11 mouse cellular contexts compared by ENCODE assay signal in the genomic region with DNA sequence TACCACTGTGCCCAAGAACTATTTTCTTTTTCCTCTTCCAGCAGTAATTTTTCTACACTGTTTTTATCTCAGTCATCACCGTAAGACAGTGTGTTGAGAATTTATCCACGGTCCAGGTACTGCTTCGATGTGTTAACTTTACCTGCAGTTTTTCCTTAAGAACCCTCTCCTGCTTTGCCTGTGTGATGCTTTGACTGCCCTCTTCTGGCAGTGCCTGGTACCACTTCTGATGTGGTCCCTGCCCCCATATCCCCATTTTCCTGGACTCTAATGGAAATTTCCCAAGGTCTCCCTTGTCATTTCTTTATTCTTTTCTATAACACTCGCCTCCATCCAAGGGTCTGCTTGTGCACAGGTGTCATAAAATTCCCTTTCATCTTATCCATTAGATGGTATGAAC. TPM values are rescaled to one million over a fixed set of nuclear protein-coding genes. Genes with fewer than 3 reads are reported as not detected.
DNase-seq lines count a peak whose midpoint lies in the region; ATAC-seq and TF ChIP-seq lines count a peak whose summit lies in the region.
"Had no signal": no experiment of that assay in that cellular context is flagged by ENCODE, and none has a peak within 500 bp of the region (broad histone marks: within the 10 kb centered on the region; RNA-seq: fewer than 3 reads in every experiment).

No protein-coding gene starts in this region.

- H3K27me3 ChIP-seq in intestine, embryonic 14.5 days (replicated peaks; ENCODE audit: control insufficient read depth, insufficient read depth, low read length) = no peaks in the 10 kb centered on the region
- H3K27me3 ChIP-seq in intestine, embryonic 16.5 days (replicated peaks; ENCODE audit: control insufficient read depth, insufficient read depth, low read length) = no peaks in the 10 kb centered on the region
- no peaks in the 10 kb centered on the region for H3K27me3 ChIP-seq in CH12.LX (replicated peaks)
- H3K27me3 ChIP-seq in embryonic facial prominence, embryonic 11.5 days (ENCODE audit: control insufficient read depth, insufficient read depth, low read length) = no peaks in the 10 kb centered on the region
- H3K27me3 ChIP-seq in neural tube, embryonic 11.5 days (ENCODE audit: control insufficient read depth, insufficient read depth, low read length) = no peaks in the 10 kb centered on the region
- no peaks in the 10 kb centered on the region for H3K27me3 ChIP-seq in hindbrain, embryonic 14.5 days (ENCODE audit: control insufficient read depth, insufficient read depth, low read length)
- H3K27me3 ChIP-seq: embryonic facial prominence, embryonic 15.5 days; limb, embryonic 15.5 days; stomach, embryonic 15.5 days had no signal

- H3K9me3 ChIP-seq in intestine, embryonic 14.5 days (ENCODE audit: control insufficient read depth, low read length) = no peaks in the 10 kb centered on the region
- H3K9me3 ChIP-seq in intestine, embryonic 16.5 days (ENCODE audit: control insufficient read depth, low read length) = no peaks in the 10 kb centered on the region
- no peaks in the 10 kb centered on the region for H3K9me3 ChIP-seq in CH12.LX (replicated peaks; ENCODE audit: low read length)
- no peaks in the 10 kb centered on the region for H3K9me3 ChIP-seq in embryonic facial prominence, embryonic 11.5 days (replicated peaks; ENCODE audit: control insufficient read depth, low read length)
- no peaks in the 10 kb centered on the region for H3K9me3 ChIP-seq in neural tube, embryonic 11.5 days (ENCODE audit: control insufficient read depth, low read length)
- no peaks in the 10 kb centered on the region for H3K9me3 ChIP-seq in hindbrain, embryonic 14.5 days (ENCODE audit: control insufficient read depth, low read length)
- H3K9me3 ChIP-seq: embryonic facial prominence, embryonic 15.5 days; limb, embryonic 15.5 days; stomach, embryonic 15.5 days had no signal

- no peak overlapping the region for H3K27ac ChIP-seq in intestine, embryonic 14.5 days (ENCODE audit: low read depth)
- no peak overlapping the region for H3K27ac ChIP-seq in intestine, embryonic 16.5 days (ENCODE audit: low read length)
- H3K27ac ChIP-seq in CH12.LX (ENCODE audit: insufficient read depth, low read depth) = no peak overlapping the region
- H3K27ac ChIP-seq in embryonic facial prominence, embryonic 11.5 days (replicated peaks; ENCODE audit: low read depth, low read length) = no peak overlapping the region
- no peak overlapping the region for H3K27ac ChIP-seq in neural tube, embryonic 11.5 days (ENCODE audit: low read depth, low read length)
- no peak overlapping the region for H3K27ac ChIP-seq in hindbrain, embryonic 14.5 days
- H3K27ac ChIP-seq: embryonic facial prominence, embryonic 15.5 days; limb, embryonic 15.5 days; stomach, embryonic 15.5 days had no signal

- TF ChIP-seq EP300 in CH12.LX (IDR thresholded peaks at IDR 0.05; ENCODE audit: low read length) = no peak

- peaks cover 7% of the 10 kb centered on the region for H3K4me1 ChIP-seq in intestine, embryonic 14.5 days (replicated peaks; ENCODE audit: control insufficient read depth, insufficient read depth, low read length)
- peaks cover 8% of the 10 kb centered on the region for H3K4me1 ChIP-seq in intestine, embryonic 16.5 days (ENCODE audit: control insufficient read depth, insufficient read depth, low read length)
- H3K4me1 ChIP-seq in CH12.LX (ENCODE audit: control insufficient read depth in 1 of 2, insufficient read depth in 2 of 2) = peaks cover 6 to 19% of the 10 kb centered on the region in 2 experiments
- H3K4me1 ChIP-seq in embryonic facial prominence, embryonic 11.5 days (ENCODE audit: control insufficient read depth, insufficient read depth, low read length) = peaks cover 2% of the 10 kb centered on the region; the same call in 1 of the 2 replicates
- peaks cover 6% of the 10 kb centered on the region for H3K4me1 ChIP-seq in neural tube, embryonic 11.5 days (ENCODE audit: control insufficient read depth, insufficient read depth, low read length)
- peaks cover 5% of the 10 kb centered on the region for H3K4me1 ChIP-seq in hindbrain, embryonic 14.5 days (replicated peaks; ENCODE audit: control insufficient read depth, insufficient read depth, low read length)

- H3K36me3 ChIP-seq in intestine, embryonic 14.5 days (ENCODE audit: control insufficient read depth, insufficient read depth, low read length) = no peaks in the 10 kb centered on the region
- no peaks in the 10 kb centered on the region for H3K36me3 ChIP-seq in intestine, embryonic 16.5 days (ENCODE audit: control insufficient read depth, insufficient read depth, low read length)
- H3K36me3 ChIP-seq in CH12.LX (replicated peaks in 1 of 2; ENCODE audit: control insufficient read depth in 1 of 2, insufficient read depth in 1 of 2, low read length in 1 of 2) = no peaks in the 10 kb centered on the region
- H3K36me3 ChIP-seq in embryonic facial prominence, embryonic 11.5 days (replicated peaks; ENCODE audit: control insufficient read depth, insufficient read depth, low read depth, low read length) = no peaks in the 10 kb centered on the region
- no peaks in the 10 kb centered on the region for H3K36me3 ChIP-seq in neural tube, embryonic 11.5 days (ENCODE audit: control insufficient read depth, insufficient read depth, low read length)
- H3K36me3 ChIP-seq in hindbrain, embryonic 14.5 days (replicated peaks; ENCODE audit: control insufficient read depth, insufficient read depth) = no peaks in the 10 kb centered on the region
- H3K36me3 ChIP-seq: embryonic facial prominence, embryonic 15.5 days; limb, embryonic 15.5 days; stomach, embryonic 15.5 days had no signal

- WGBS in intestine, embryonic 14.5 days = 45% methylated on average over 4 of the region's 4 CpGs
- 46% methylated on average over 4 of the region's 4 CpGs for WGBS in intestine, embryonic 16.5 days
- 47% methylated on average over 4 of the region's 4 CpGs for WGBS in embryonic facial prominence, embryonic 11.5 days
- WGBS in neural tube, embryonic 11.5 days = 52% methylated on average over 4 of the region's 4 CpGs
- WGBS in hindbrain, embryonic 14.5 days = 47% methylated on average over 4 of the region's 4 CpGs

- in situ Hi-C loops in CH12.LX (cut with MboI; ENCODE audit: low pct_ligation_motif_present, low pct_unique_long_range_greater_than_20kb, low sequenced_read_pairs) = no loop called here

- TF ChIP-seq POLR2A in CH12.LX (IDR thresholded peaks at IDR 0.05; ENCODE audit: low read depth, low read length) = no peak

- no peak for ATAC-seq in intestine, embryonic 14.5 days (replicated peaks; ENCODE audit: low FRiP score, low TSS enrichment, low read depth)
- no peak for ATAC-seq in intestine, embryonic 16.5 days
- ATAC-seq in embryonic facial prominence, embryonic 11.5 days (replicated peaks; ENCODE audit: insufficient number of reproducible peaks, low FRiP score, low TSS enrichment, low read depth) = no peak
- ATAC-seq in neural tube, embryonic 11.5 days (ENCODE audit: insufficient read depth, low FRiP score, low TSS enrichment) = no peak
- no peak for ATAC-seq in hindbrain, embryonic 14.5 days (ENCODE audit: low FRiP score)

- TF ChIP-seq CTCF in CH12.LX (conservative IDR thresholded peaks at IDR 0.05 in 1 of 2, IDR thresholded peaks at IDR 0.05 in 1 of 2; ENCODE audit: low read depth in 2 of 2, low read length in 2 of 2) = peak; percentile 79 to 86

- H3K9ac ChIP-seq in intestine, embryonic 14.5 days (ENCODE audit: low read length) = no peak overlapping the region
- no peak overlapping the region for H3K9ac ChIP-seq in intestine, embryonic 16.5 days (ENCODE audit: low read depth, low read length)
- no peak overlapping the region for H3K9ac ChIP-seq in CH12.LX (ENCODE audit: insufficient read depth, low read depth)
- H3K9ac ChIP-seq in embryonic facial prominence, embryonic 11.5 days (replicated peaks; ENCODE audit: low read length) = no peak overlapping the region
- no peak overlapping the region for H3K9ac ChIP-seq in neural tube, embryonic 11.5 days (ENCODE audit: low read length)
- no peak overlapping the region for H3K9ac ChIP-seq in hindbrain, embryonic 14.5 days
- H3K9ac ChIP-seq: embryonic facial prominence, embryonic 15.5 days; limb, embryonic 15.5 days; stomach, embryonic 15.5 days had no signal

- dilution Hi-C loops in CH12.LX (cut with MboI; ENCODE audit: extremely low pct_ligation_motif_present, extremely low pct_unique_long_range_greater_than_20kb, low sequenced_read_pairs) = no loop called here

- H3K4me3 ChIP-seq in intestine, embryonic 14.5 days (ENCODE audit: low read depth, low read length) = no peak overlapping the region
- H3K4me3 ChIP-seq in intestine, embryonic 16.5 days (ENCODE audit: low read length) = no peak overlapping the region
- no peak overlapping the region for H3K4me3 ChIP-seq in CH12.LX (replicated peaks in 1 of 3; ENCODE audit: low read depth in 2 of 3, low read length in 2 of 3, poor library complexity in 1 of 3)
- no peak overlapping the region for H3K4me3 ChIP-seq in embryonic facial prominence, embryonic 11.5 days (ENCODE audit: low read depth, low read length)
- no peak overlapping the region for H3K4me3 ChIP-seq in neural tube, embryonic 11.5 days (ENCODE audit: low read depth, low read length)
- no peak overlapping the region for H3K4me3 ChIP-seq in hindbrain, embryonic 14.5 days (replicated peaks; ENCODE audit: low read length)
- H3K4me3 ChIP-seq: embryonic facial prominence, embryonic 15.5 days; limb, embryonic 15.5 days; stomach, embryonic 15.5 days had no signal

- TF ChIP-seq RAD21 in CH12.LX (IDR thresholded peaks at IDR 0.05; ENCODE audit: low read depth, low read length) = peak; percentile 58

- H3K4me2 ChIP-seq in intestine, embryonic 14.5 days (ENCODE audit: low read length) = no peak overlapping the region
- no peak overlapping the region for H3K4me2 ChIP-seq in intestine, embryonic 16.5 days (ENCODE audit: low read depth, low read length)
- no peak overlapping the region for H3K4me2 ChIP-seq in CH12.LX (ENCODE audit: insufficient read depth, low read depth, poor library complexity, severe bottlenecking)
- no peak overlapping the region for H3K4me2 ChIP-seq in embryonic facial prominence, embryonic 11.5 days (ENCODE audit: low read depth, low read length)
- no peak overlapping the region for H3K4me2 ChIP-seq in neural tube, embryonic 11.5 days (ENCODE audit: low read depth)
- H3K4me2 ChIP-seq in hindbrain, embryonic 14.5 days (replicated peaks) = no peak overlapping the region
- H3K4me2 ChIP-seq: embryonic facial prominence, embryonic 15.5 days; limb, embryonic 15.5 days; stomach, embryonic 15.5 days had no signal

- peaks cover 11% of the 10 kb centered on the region for H3K79me2 ChIP-seq in CH12.LX (replicated peaks; ENCODE audit: control insufficient read depth, extremely low read depth, insufficient read depth, poor library complexity, severe bottlenecking)

- peak; percentile 80 for DNase-seq in intestine, embryonic 14.5 days (ENCODE audit: low spot score)
- DNase-seq in CH12.LX (ENCODE audit: extremely low read depth) = peak; percentile 57
- peak; percentile 71 for DNase-seq in adrenal gland, postnatal 10 days
- peak; percentile 47 for DNase-seq in embryonic facial prominence, embryonic 11.5 days (ENCODE audit: low spot score)
- DNase-seq in layer of hippocampus, adult 9-10 months (ENCODE audit: low spot score) = peak; percentile 37
- peak; percentile 45 for DNase-seq in neural tube, embryonic 11.5 days (ENCODE audit: low spot score)
- DNase-seq in hindbrain, embryonic 14.5 days (ENCODE audit: low spot score) = no peak

RNA-seq across cellular contexts. Expression of a gene that starts 3.3 kb away (rescaled TPM):
- 93.4 and 95.3 TPM in 2 replicates for polyA plus RNA-seq in intestine, embryonic 14.5 days (2014; fragmentation: Nextera tagmentation; extraction: Ambion mirVana)
- polyA plus RNA-seq in intestine, embryonic 16.5 days (2015; fragmentation: Nextera tagmentation; extraction: Ambion mirVana) = 77.9 and 89.1 TPM in 2 replicates
- total RNA-seq in CH12.LX (2012; rRNA removed) = 52.0 and 58.4 TPM in 2 replicates
- total RNA-seq in CH12.LX (2014; rRNA removed) = 112 and 115 TPM in 2 replicates
- polyA plus RNA-seq in CH12.LX (2012; ENCODE audit: insufficient read length, low read depth) = 171 and 189 TPM in 2 replicates
- 100 to 1,000 TPM; 271 to 286 TPM for total RNA-seq in adrenal gland, postnatal 10 days (2021)
- 87.9 and 88.3 TPM in 2 replicates for polyA plus RNA-seq in embryonic facial prominence, embryonic 11.5 days (2014; fragmentation: Nextera tagmentation; extraction: Ambion mirVana)
- 117 and 123 TPM in 2 replicates for polyA plus RNA-seq in neural tube, embryonic 11.5 days (2014; fragmentation: Nextera tagmentation; extraction: Ambion mirVana)
- polyA plus RNA-seq in hindbrain, embryonic 14.5 days (2014; fragmentation: Nextera tagmentation; extraction: Ambion mirVana) = 134 and 138 TPM in 2 replicates

RNA-seq across cellular contexts. Expression of a gene that starts 37.3 kb away (rescaled TPM):
- 4.9 and 5.9 TPM in 2 replicates for polyA plus RNA-seq in intestine, embryonic 14.5 days (2014; fragmentation: Nextera tagmentation; extraction: Ambion mirVana)
- polyA plus RNA-seq in intestine, embryonic 16.5 days (2015; fragmentation: Nextera tagmentation; extraction: Ambion mirVana) = 5.4 and 5.5 TPM in 2 replicates
- not detected in 2 replicates for total RNA-seq in CH12.LX (2012; rRNA removed)
- not detected in 2 replicates for total RNA-seq in CH12.LX (2014; rRNA removed)
- polyA plus RNA-seq in CH12.LX (2012; ENCODE audit: insufficient read length, low read depth) = 0.27 TPM in 1 of 2 replicates, not detected in the other
- 1 to 10 TPM; 9.3 to 9.6 TPM for total RNA-seq in adrenal gland, postnatal 10 days (2021)
- 0.08 TPM in 1 of 2 replicates, not detected in the other for polyA plus RNA-seq in embryonic facial prominence, embryonic 11.5 days (2014; fragmentation: Nextera tagmentation; extraction: Ambion mirVana)
- polyA plus RNA-seq in neural tube, embryonic 11.5 days (2014; fragmentation: Nextera tagmentation; extraction: Ambion mirVana) = 0.05 and 0.08 TPM in 2 replicates
- polyA plus RNA-seq in hindbrain, embryonic 14.5 days (2014; fragmentation: Nextera tagmentation; extraction: Ambion mirVana) = 0.21 and 0.27 TPM in 2 replicates
